9 mouse cellular contexts compared by ENCODE assay signal in the genomic region with DNA sequence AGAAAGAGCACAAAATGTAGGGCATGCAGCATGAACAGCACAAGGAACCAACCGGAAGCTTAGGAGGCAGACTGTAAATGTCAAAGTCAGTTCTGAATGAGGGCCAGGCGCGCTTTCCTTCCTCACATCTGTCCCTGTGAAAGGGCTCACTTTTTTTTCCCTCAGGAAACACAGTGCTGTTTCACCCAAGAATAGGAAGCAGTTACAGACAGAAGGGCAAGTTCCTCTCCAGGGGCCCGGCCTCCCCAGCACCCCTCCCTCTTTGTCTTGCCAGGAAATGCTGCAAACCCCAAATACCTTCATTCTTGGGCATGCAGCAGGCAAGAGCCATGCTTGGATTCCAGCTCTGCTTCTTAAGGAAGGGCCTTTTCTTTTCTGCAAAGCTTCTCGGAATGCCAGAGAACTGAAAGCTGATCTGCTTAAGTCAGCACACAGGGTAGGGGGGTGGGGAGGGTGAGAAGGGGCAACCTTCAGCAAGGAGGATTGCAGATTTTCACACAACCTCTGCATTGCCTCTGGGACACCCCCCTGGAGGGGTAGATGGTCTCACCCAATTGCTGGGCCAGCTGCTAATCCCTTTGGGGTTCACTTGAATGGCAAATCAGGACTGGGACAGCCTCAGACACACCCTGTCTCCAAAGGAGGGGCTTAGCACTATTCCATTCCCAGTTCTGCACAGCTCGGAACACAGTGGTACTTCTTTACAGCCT.
DNase-seq lines count a peak whose midpoint lies in the region; ATAC-seq and TF ChIP-seq lines count a peak whose summit lies in the region.
"Had no signal": no experiment of that assay in that cellular context is flagged by ENCODE, and none has a peak within 500 bp of the region (broad histone marks: within the 10 kb centered on the region; RNA-seq: fewer than 3 reads in every experiment).

No protein-coding gene starts in this region.

- peak overlapping the region; percentile 11; the same call in 1 of the 2 replicates for H3K4me3 ChIP-seq in kidney, embryonic 14.5 days (ENCODE audit: low read length)
- no peak overlapping the region for H3K4me3 ChIP-seq in embryonic facial prominence, embryonic 15.5 days (replicated peaks)
- no peak overlapping the region for H3K4me3 ChIP-seq in intestine, embryonic 15.5 days (replicated peaks)
- H3K4me3 ChIP-seq in midbrain, postnatal 0 days (ENCODE audit: low read depth, low read length) = no peak overlapping the region

- H3K27me3 ChIP-seq in kidney, embryonic 14.5 days (ENCODE audit: control insufficient read depth, insufficient read depth, low read length) = no peaks in the 10 kb centered on the region
- H3K27me3 ChIP-seq in embryonic facial prominence, embryonic 15.5 days = 0 out of 2 replicates have a peak, but pooled peaks cover 11% of the 10 kb centered on the region
- peaks cover 3% of the 10 kb centered on the region; the same call in 1 of the 2 replicates for H3K27me3 ChIP-seq in intestine, embryonic 15.5 days (replicated peaks)
- peaks cover 2% of the 10 kb centered on the region; the same call in 1 of the 2 replicates for H3K27me3 ChIP-seq in midbrain, postnatal 0 days (ENCODE audit: insufficient read depth, low read length)

- no peak for DNase-seq in kidney, adult 11 months
- DNase-seq in midbrain, postnatal 0 days (ENCODE audit: low spot score) = no peak
- DNase-seq in layer of hippocampus, postnatal 14 days (ENCODE audit: low spot score in 2 of 2) = no peak
- DNase-seq in urinary bladder, adult 2 months (ENCODE audit: low spot score) = no peak

- no peak for TF ChIP-seq CTCF in midbrain, postnatal 0 days (IDR thresholded peaks at IDR 0.05)

- 0 out of 2 replicates have a peak overlapping the region, but pooled peaks have one; percentile 14 for H3K9ac ChIP-seq in kidney, embryonic 14.5 days (ENCODE audit: low read depth, low read length)
- H3K9ac ChIP-seq in embryonic facial prominence, embryonic 15.5 days = no peak overlapping the region
- no peak overlapping the region for H3K9ac ChIP-seq in intestine, embryonic 15.5 days
- no peak overlapping the region for H3K9ac ChIP-seq in midbrain, postnatal 0 days (replicated peaks; ENCODE audit: low read length, poor library complexity, severe bottlenecking)

- WGBS in kidney, embryonic 14.5 days = 44% methylated on average over 6 of the region's 6 CpGs
- 15% methylated on average over 6 of the region's 6 CpGs for WGBS in embryonic facial prominence, embryonic 15.5 days
- WGBS in intestine, embryonic 15.5 days = 35% methylated on average over 6 of the region's 6 CpGs
- WGBS in midbrain, postnatal 0 days = 34% methylated on average over 6 of the region's 6 CpGs

- H3K27ac ChIP-seq in kidney, embryonic 14.5 days (ENCODE audit: low read depth, low read length) = peak overlapping the region; percentile 25; the same call in 1 of the 2 replicates
- H3K27ac ChIP-seq in embryonic facial prominence, embryonic 15.5 days (replicated peaks) = peak overlapping the region; percentile 58
- H3K27ac ChIP-seq in intestine, embryonic 15.5 days = peak overlapping the region; percentile 54
- H3K27ac ChIP-seq in midbrain, postnatal 0 days (ENCODE audit: low read depth, low read length) = no peak overlapping the region

- peak; percentile 90 for ATAC-seq in kidney, embryonic 14.5 days (ENCODE audit: low FRiP score, low TSS enrichment)
- ATAC-seq in embryonic facial prominence, embryonic 15.5 days (ENCODE audit: insufficient number of reproducible peaks, low FRiP score, low TSS enrichment, low read depth) = peak; percentile 75
- peak; percentile 53 for ATAC-seq in intestine, embryonic 15.5 days
- ATAC-seq in midbrain, postnatal 0 days (ENCODE audit: low FRiP score) = peak; percentile 70
- ATAC-seq in erythroid progenitor cell, adult 5-6 weeks (replicated peaks; ENCODE audit: low FRiP score, poor library complexity, severe bottlenecking) = no peak
- ATAC-seq: Patski had no signal

- H3K9me3 ChIP-seq in kidney, embryonic 14.5 days (ENCODE audit: control insufficient read depth, low read length) = no peaks in the 10 kb centered on the region
- no peaks in the 10 kb centered on the region for H3K9me3 ChIP-seq in embryonic facial prominence, embryonic 15.5 days (replicated peaks)
- no peaks in the 10 kb centered on the region for H3K9me3 ChIP-seq in intestine, embryonic 15.5 days
- no peaks in the 10 kb centered on the region for H3K9me3 ChIP-seq in midbrain, postnatal 0 days (ENCODE audit: low read length)

- no peaks in the 10 kb centered on the region for H3K36me3 ChIP-seq in kidney, embryonic 14.5 days (ENCODE audit: control insufficient read depth, insufficient read depth, low read length)
- H3K36me3 ChIP-seq in embryonic facial prominence, embryonic 15.5 days = no peaks in the 10 kb centered on the region
- no peaks in the 10 kb centered on the region for H3K36me3 ChIP-seq in intestine, embryonic 15.5 days
- H3K36me3 ChIP-seq in midbrain, postnatal 0 days (ENCODE audit: insufficient read depth, low read length) = no peaks in the 10 kb centered on the region

- no peak overlapping the region; the same call in 1 of the 2 replicates for H3K4me2 ChIP-seq in kidney, embryonic 14.5 days (replicated peaks; ENCODE audit: low read depth, low read length)
- 0 out of 2 replicates have a peak overlapping the region, but pooled peaks have one; percentile 17 for H3K4me2 ChIP-seq in embryonic facial prominence, embryonic 15.5 days (replicated peaks)
- H3K4me2 ChIP-seq in intestine, embryonic 15.5 days (replicated peaks) = 0 out of 2 replicates have a peak overlapping the region, but pooled peaks have one; percentile 6
- H3K4me2 ChIP-seq in midbrain, postnatal 0 days (ENCODE audit: low read depth, low read length, poor library complexity, severe bottlenecking) = no peak overlapping the region

- no peaks in the 10 kb centered on the region for H3K4me1 ChIP-seq in kidney, embryonic 14.5 days (ENCODE audit: control insufficient read depth, insufficient read depth, low read length)
- H3K4me1 ChIP-seq in embryonic facial prominence, embryonic 15.5 days = peaks cover 3% of the 10 kb centered on the region; the same call in 1 of the 2 replicates
- H3K4me1 ChIP-seq in intestine, embryonic 15.5 days (replicated peaks) = peaks cover 7% of the 10 kb centered on the region; the same call in 1 of the 2 replicates
- H3K4me1 ChIP-seq in midbrain, postnatal 0 days (ENCODE audit: insufficient read depth, low read length) = no peaks in the 10 kb centered on the region

Comparison
In these comparisons a context has a peak if more than half of its experiments do, and no peak if none do; other contexts are left out.
1. H3K4me2 ChIP-seq: peak in embryonic facial prominence, embryonic 15.5 days (single experiment) and intestine, embryonic 15.5 days (single experiment); none in kidney, embryonic 14.5 days (single experiment) and midbrain, postnatal 0 days (single experiment).